Mouse (Mus musculus): Measurements from ENCODE around the gene Plcl1.

DNA sequence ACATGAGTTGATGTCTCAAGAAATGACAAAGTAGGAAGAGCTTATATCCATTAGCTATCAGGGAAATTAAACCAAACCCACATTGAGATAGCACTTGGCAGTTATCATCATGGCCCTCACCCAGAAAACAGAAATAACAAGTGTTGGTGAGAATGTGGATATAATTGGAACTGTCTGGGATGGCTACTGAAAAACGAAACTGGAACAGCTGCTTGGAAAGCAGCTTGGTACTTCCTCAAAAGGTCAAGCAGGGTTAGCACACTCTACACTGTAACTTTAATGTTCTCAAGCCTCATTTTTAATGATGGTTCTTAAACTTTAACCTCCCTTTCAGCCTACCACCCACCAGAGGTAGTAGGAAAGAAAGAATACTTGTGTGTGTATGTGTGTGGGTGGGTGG, 361.0 kb downstream of the Plcl1 start:
- TF ChIP-seq POLR2A (IDR thresholded peaks at IDR 0.05; ENCODE audit: low read depth, low read length) (no peak), CTCF (conservative IDR thresholded peaks at IDR 0.05 in 1 of 2, IDR thresholded peaks at IDR 0.05 in 1 of 2; ENCODE audit: low read depth in 2 of 2, low read length in 2 of 2) (no peak), CHD2 (IDR thresholded peaks at IDR 0.05; ENCODE audit: low read length) (no peak), ZMIZ1 (IDR thresholded peaks at IDR 0.05; ENCODE audit: low read depth, low read length) (no peak)

All from CH12.LX (cell line).